Mouse (Mus musculus): ENCODE data around the gene Cd163.

Cd163 gene

DNA sequence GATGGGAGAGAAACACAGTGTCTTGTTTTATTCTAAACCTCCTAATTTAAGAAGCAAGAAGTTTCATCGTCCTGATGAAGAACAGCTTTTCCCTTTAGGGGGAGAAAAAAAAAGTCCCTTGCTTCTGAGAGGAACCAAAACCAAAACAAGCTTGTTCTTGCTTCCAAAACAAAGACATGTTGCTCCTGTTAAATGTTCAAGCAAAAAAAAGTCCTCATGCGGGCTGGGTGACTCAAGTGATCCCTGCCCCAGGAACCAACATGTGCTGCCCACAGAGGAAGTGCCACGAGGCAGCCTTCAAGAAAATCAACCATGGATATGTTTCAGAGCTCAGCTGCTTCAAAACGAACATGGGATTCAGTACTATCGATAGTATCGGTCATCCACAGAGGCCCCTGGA is 54.5 kb downstream of the Cd163 start:
- in situ Hi-C loops (cut with MboI, MseI), result no loop called here

DNA sequence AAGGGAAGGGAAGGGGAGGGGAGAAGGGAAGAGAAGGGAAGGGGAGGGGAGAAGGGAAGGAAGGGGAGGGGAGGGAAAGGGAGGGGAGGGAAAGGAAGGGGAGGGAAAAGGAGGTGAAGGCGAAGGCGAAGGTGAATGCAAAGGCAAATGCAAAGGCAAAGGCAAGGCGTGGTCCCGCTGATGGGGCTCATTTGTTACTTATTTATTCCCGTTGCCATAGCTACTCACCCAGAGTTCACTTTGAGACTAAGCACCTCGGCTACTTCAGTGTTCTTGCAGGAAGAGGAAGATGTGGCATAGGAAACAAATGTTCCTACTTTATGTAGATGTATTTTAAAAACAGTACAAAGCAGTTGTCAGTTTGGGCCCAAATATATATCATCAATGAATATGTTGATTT is 56.1 kb downstream of the Cd163 start:
- in situ Hi-C loops (cut with MboI, MseI), result loop anchor here (10.0 kb wide), 1 partner anchor 556 kb away; no protein-coding TSS in a partner anchor

DNA sequence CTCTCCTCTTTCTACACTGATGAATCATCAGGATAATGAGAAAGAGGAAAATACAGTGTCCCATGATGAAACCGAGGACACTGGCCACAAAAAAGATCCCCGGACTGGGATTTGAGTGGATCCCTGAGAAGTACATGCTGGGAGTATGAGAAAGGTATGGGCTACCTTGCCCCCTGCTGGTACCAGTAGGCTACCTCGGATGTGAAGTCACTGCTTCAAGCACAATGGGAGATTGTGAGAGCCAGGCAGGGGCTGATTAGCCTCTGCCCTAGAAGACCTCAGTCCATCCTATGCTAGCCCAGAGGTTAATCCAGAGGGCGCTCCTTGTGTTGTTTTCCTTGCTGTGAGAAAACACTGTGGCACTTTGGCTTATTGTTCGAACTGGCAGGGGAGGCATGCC is 59.9 kb downstream of the Cd163 start:
- in situ Hi-C loops (cut with MboI, MseI), result loop anchor here (10.0 kb wide), 1 partner anchor 560 kb away; no protein-coding TSS in a partner anchor

DNA sequence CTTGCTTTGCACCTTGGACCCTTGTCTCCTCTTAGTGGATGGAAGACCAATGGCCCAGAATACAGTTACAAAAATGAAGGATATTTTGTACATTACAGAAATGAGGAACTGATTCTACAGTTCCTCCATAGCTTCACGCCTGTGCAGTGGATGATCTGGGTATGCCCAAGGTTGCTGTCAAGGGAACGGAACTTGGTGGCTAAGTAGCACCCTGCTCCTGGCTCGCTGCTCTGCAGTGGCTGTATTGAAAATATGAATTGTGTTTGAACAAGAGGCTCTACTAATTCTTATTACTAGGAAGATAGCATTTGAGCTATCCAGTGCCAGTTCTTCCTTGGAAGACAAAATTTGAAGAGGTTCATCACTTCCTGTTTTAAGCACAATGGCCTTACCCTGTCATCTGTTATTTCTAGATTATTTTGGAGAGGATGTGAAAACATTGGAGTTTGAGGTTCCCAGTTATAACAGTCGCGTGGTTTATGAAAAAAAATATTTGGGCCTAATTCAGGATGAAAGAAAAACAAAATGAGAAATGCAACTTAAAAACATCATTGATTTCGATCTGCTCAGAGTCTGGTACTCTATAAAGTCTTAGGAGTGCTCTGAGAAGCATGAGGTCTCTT is 69.2 kb downstream of the Cd163 start:
- in situ Hi-C loops (cut with MboI, MseI), result no loop called here

DNA sequence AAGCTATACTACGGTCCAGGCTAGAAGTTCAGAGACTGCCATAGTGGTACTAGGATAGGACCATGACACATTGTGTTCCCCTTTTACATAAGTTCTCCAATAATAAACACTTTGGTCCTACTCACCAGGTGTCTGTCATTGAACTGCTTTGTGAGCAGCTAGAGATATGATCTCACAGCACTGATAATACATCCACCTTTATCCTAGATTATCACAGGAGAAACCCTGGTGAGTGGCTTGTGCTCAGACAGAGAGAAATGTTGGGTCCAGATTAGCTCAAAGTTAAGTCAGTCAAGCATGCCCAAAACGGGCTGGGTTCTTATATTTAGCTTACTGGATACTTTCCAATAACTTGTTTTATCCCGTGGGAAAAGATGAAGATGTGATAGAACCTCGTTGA is 70.2 kb downstream of the Cd163 start:
- in situ Hi-C loops (cut with MboI, MseI), result loop anchor here (5.0 kb wide), 1 partner anchor 117 kb away; no protein-coding TSS in a partner anchor

DNA sequence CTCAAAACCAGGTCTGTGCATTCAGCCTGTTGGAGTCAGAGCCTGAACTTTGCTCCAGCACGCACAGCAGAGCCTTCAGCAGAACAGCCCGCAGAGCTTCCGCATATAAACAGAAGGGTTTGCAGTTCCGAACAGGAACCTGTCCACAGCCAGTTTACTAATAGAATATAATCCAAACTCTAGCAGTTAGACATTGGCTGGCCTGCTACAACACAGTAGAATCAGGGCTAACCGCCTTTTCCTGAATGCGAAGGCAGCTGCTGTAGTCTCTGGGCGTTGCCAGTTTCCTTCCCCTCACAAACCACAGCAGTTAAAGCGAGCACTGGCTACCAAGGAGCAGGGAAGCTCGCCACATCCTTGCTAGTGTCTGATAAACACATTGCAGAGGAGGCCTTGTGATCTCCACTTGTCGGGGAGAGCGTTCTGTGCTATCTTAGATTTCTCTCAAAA is 71.0 kb downstream of the Cd163 start:
- in situ Hi-C loops (cut with MboI, MseI), result loop anchor here (5.0 kb wide), 1 partner anchor 118 kb away; no protein-coding TSS in a partner anchor

DNA sequence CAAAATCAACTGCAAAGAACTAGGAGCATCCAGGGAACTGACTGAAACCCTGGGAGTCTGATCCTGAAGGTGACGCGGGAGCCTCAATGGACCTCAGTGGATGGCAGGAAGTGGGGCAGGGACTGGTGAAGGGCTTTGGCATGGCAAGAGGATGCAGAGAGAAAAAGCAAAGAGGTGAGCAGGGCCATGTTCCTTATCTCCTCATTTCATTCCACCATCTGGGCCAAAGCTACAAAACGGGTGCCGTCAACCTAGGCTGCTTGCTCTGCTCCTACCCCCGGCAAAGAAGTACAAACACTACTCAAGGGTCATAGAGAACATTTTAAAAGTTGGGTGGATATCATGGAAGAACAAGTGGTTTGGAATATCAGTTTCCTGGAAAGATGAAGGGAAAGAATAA is 71.9 kb downstream of the Cd163 start:
- in situ Hi-C loops (cut with MboI, MseI), result loop anchor here (5.0 kb wide), 1 partner anchor 119 kb away; no protein-coding TSS in a partner anchor

DNA sequence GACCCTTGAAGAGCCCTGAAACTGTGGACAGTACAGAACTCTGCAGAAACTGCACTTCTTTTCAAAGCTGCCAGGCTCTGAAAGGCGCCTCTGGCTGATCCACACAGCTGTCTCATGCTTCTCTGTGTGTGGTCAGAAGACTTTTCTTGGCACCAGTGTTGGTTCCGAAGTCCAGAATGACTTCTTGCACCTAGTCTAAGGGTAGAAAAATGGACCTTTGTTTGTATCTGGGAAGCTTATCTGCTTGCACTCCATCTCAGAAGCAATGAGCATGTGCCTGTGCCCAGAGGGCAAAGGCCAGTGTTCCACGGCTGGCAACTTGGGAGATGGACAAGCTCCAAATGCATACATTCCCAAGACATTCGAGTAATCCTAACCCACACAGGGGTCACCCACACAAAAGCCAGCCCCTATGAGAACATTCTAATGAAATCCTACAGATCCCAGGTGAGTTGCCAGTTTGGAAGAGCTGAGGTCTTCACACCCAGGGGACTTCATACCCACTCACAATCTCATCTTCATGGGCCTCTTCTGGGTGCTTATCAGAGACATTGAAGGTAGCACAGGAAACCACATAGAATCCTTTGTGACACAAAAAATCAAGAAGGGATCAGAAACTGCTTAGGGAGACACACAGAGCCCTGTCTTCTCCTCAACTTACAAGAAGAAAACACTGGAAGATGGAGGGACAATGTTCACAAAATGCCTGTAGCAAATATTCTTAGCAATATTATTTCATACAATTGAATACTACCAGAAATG is 73.2 kb downstream of the Cd163 start:
- in situ Hi-C loops (cut with MboI, MseI), result loop anchor here (5.0 kb wide), 1 partner anchor 120 kb away; no protein-coding TSS in a partner anchor

DNA sequence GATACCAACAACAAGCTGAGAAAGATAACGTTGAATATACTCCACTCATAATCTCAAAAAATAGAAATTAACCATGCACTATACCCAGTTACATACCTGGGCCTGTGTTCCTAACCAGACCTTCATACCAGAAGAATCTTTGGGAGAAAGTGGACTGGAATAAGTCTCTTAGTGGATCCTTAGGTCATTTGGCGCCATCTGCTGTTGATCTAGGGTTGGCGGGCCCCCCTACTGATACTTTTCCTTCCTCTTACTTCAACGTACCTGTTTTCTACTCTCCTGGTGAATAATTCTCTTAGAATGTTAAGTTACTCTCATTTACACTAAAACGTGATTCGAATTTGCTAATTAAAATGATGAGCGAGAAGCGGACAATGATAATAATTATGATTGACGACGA is 74.9 kb downstream of the Cd163 start:
- in situ Hi-C loops (cut with MboI, MseI), result loop anchor here (5.0 kb wide), 1 partner anchor 122 kb away; no protein-coding TSS in a partner anchor
